In genomic region chr10:17903449-17903848, GRCm38 (mm10) we compare ENCODE assay signal across 11 mouse cellular contexts.
"Had no signal": no experiment of that assay in that cellular context is flagged by ENCODE, and none has a peak within 500 bp of the region (broad histone marks: within the 10 kb centered on the region; RNA-seq: fewer than 3 reads in every experiment).

No protein-coding gene starts in this region.

- DNase-seq: liver, postnatal 0 days; lung, adult 2 months; lung, postnatal 14 days; lung, postnatal 36 days; retina, postnatal 1 day; right cerebral cortex, postnatal 14 days; right cerebral cortex, postnatal 4 days; spleen, adult 18-20 months; thymus, adult 2 months; thymus, postnatal 25 days; thymus, postnatal 4 days had no signal
